Mouse (Mus musculus) midbrain, embryonic 10.5 days (tissue): ENCODE measurements at regions not wholly inside any gene's neighbourhood (a gene's known extent, or its start where the extent isn't known, plus 50 kb on each side); places are given as distances from the start of the nearest gene placed in this dataset.

Experiments used
- DNase-seq: peaks from one replicate; pipeline ENCODE4 v3.0.0-alpha.2; 2017; ENCODE audit warnings: low spot score
- H3K27ac ChIP-seq: fragments of 300-500 bp; sonication (generic); replicated peaks from 2 replicates; pipeline ENCODE4 v1.5.1; 2016; ENCODE audit warnings: mild to moderate bottlenecking
- H3K27me3 ChIP-seq: fragments of 300-500 bp; sonication (generic); 2 replicates; pipeline ENCODE4 v1.6.1; 2016; ENCODE audit warnings: low read depth, mild to moderate bottlenecking; ENCODE audit not compliant: poor library complexity, severe bottlenecking
- H3K36me3 ChIP-seq: fragments of 300-500 bp; sonication (generic); 2 replicates; pipeline ENCODE4 v1.6.1; 2016; ENCODE audit warnings: mild to moderate bottlenecking, moderate library complexity
- H3K4me1 ChIP-seq: fragments of 300-500 bp; sonication (generic); 2 replicates; pipeline ENCODE4 v1.6.1; 2016
- H3K4me3 ChIP-seq: fragments of 300-500 bp; sonication (generic); 2 replicates; pipeline ENCODE4 v1.5.1; 2016; ENCODE audit warnings: mild to moderate bottlenecking, moderate library complexity
- H3K9me3 ChIP-seq: fragments of 300-500 bp; sonication (generic); replicated peaks from 2 replicates; pipeline ENCODE4 v1.6.1; 2016; ENCODE audit warnings: mild to moderate bottlenecking
- WGBS: fragments of 180-500 bp; shearing (Covaris S2); methylation state at CpG from one replicate; pipeline ENCODE4 v1.1.7; 2016; 5-methylcytosine and 5-hydroxymethylcytosine counted together

DNA sequence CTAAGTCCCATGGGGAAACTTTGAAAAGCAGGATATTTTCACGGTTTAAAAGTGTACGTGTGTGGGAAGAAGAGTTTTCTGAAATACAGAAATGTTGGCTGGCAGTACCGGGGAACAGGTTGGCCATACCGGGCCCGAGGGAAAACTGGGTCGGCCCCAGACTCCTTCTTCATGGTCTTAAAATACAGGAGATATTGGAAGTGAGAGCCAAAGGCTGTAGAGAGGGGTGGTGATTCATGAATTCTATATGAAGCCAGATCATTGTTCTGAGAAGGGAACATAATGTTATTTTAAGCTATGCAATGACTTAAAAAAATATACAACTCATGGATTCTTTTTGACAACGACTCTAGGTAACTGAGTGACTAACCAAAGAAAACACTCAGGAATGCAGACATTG, 133.3 kb upstream of the Atxn1 start:
- WGBS: 91% methylated on average over 7 of the region's 7 CpGs
- H3K27me3 ChIP-seq: no peaks in the 10 kb centered on the region
- H3K36me3 ChIP-seq: no peaks in the 10 kb centered on the region
- 0 out of 2 replicates have a peak, but pooled peaks cover 7% of the 10 kb centered on the region for H3K4me1 ChIP-seq
- H3K9me3 ChIP-seq: no peaks in the 10 kb centered on the region
- H3K4me3 ChIP-seq: no peak overlapping the region
- no peak overlapping the region for H3K27ac ChIP-seq
- DNase-seq: no peak

DNA sequence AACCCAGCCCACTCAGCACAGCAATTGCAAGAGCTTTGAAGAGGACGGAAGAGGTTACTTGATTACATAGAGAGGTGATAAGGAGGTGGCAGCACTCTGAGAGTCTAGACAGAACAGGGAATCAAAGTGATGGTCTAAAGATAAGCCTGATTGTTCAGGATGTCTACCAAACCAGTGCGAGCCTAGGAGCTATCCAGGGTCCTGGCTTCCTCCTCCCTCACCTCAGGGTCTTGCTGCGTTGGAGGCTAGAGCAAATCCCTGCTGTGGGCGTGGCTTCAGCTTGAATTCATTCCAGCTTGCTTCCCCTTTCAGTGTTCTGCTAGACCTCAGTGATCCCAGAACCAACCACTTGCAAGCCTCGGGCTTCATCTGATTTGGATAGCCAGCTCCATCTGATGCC, 132.2 kb upstream of the Atxn1 start:
- Histone ChIP-seq H3K4me3 (no peak overlapping the region), H3K27me3 (no peaks in the 10 kb centered on the region), H3K27ac (no peak overlapping the region), H3K36me3 (no peaks in the 10 kb centered on the region), H3K9me3 (no peaks in the 10 kb centered on the region), H3K4me1 (0 out of 2 replicates have a peak, but pooled peaks cover 7% of the 10 kb centered on the region)
- WGBS: 5% methylated on average over 5 of the region's 5 CpGs
- DNase-seq: peak; percentile 65

DNA sequence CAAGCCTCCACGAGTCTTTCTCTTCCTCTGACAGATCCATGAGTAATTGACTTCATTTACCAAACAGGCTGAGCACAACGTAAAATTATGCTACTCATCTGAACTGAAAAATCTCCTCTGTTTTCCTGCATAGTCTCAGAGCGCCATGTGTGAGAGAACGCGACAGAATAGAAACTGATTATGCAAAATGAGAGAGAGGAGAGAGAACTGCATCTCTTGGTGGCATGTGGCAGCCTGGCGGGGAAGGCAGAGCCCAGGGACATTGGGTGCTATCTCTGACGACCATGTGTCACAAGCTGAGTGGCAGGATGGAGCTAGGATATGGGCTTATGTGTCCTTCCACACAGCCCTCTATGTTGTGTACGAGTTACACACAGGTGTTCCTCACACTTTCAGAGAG, 131.6 kb upstream of the Atxn1 start:
- no peak overlapping the region for H3K27ac ChIP-seq
- no peaks in the 10 kb centered on the region for H3K27me3 ChIP-seq
- H3K4me3 ChIP-seq: no peak overlapping the region
- no peaks in the 10 kb centered on the region for H3K36me3 ChIP-seq
- no peaks in the 10 kb centered on the region for H3K9me3 ChIP-seq
- no peak for DNase-seq
- 0 out of 2 replicates have a peak, but pooled peaks cover 7% of the 10 kb centered on the region for H3K4me1 ChIP-seq
- 73% methylated on average over 8 of the region's 8 CpGs for WGBS

DNA sequence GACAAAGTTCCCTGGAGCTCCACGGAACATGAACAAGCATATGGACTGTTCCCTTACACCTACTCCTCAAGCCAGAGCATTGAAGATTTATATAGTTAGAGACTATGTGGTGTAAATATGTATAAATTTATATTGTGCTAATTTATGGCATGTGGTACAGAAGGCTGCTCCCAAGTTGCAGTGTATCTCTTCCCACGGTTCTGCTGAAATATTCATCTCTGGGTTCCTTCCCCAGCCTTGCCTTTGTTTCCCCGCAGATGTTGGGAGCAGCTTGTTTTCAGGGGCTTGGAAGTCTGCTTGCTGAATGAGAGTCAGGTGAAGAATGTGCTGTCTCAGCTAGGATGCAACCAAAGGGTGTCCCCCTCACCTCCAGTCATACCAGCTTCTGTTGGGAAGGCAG, 128.0 kb upstream of the Atxn1 start:
- no peak overlapping the region for H3K4me3 ChIP-seq
- no peaks in the 10 kb centered on the region for H3K27me3 ChIP-seq
- WGBS: 87% methylated on average over 3 of the region's 3 CpGs
- no peaks in the 10 kb centered on the region for H3K36me3 ChIP-seq
- peaks cover 13% of the 10 kb centered on the region; the same call in 1 of the 2 replicates for H3K9me3 ChIP-seq
- no peak for DNase-seq
- H3K27ac ChIP-seq: no peak overlapping the region
- H3K4me1 ChIP-seq: 0 out of 2 replicates have a peak, but pooled peaks cover 7% of the 10 kb centered on the region

DNA sequence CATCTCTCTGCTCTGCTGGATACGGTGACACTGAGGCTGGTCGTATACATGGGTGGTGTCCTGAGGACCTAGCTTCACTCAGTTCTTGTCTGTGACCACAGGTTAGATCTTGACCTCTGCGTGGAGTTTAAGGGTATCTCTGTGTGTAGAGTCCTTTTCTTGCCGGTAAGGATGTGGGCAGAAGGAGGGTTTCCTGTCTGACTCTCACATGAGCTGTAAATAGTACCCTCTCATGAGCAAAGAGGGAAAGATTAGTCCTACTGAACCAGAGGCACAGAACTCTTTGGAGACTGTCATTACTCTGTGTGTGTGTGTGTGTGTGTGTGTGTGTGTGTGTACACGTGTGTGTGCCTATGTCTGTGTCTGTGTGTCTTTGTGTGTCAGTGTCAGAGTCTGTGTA, 126.3 kb upstream of the Atxn1 start:
- DNase-seq: no peak
- H3K9me3 ChIP-seq: peaks cover 13% of the 10 kb centered on the region; the same call in 1 of the 2 replicates
- no peaks in the 10 kb centered on the region for H3K36me3 ChIP-seq
- H3K27ac ChIP-seq: no peak overlapping the region
- WGBS: 84% methylated on average over 5 of the region's 5 CpGs
- no peaks in the 10 kb centered on the region for H3K4me1 ChIP-seq
- H3K4me3 ChIP-seq: no peak overlapping the region
- no peaks in the 10 kb centered on the region for H3K27me3 ChIP-seq

DNA sequence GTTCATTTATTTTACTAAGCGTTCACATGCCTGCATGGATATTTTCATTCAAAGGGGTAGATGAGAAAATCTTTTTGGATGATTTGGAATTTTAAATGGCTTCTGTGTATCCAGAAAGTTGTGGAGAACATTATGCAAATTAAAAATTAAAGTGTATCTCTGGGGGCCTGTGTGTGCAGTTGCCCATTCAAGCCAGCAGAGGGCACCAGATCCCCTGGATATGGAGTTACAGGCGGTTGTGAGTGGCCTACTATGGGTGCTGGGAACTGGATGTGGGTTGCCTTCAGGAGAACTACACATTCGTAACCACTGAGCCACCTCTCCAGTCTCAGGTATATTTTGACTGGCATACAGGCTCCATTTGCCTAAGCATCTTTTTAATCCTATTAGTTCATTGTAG, 123.4 kb upstream of the Atxn1 start:
- DNase-seq: no peak

DNA sequence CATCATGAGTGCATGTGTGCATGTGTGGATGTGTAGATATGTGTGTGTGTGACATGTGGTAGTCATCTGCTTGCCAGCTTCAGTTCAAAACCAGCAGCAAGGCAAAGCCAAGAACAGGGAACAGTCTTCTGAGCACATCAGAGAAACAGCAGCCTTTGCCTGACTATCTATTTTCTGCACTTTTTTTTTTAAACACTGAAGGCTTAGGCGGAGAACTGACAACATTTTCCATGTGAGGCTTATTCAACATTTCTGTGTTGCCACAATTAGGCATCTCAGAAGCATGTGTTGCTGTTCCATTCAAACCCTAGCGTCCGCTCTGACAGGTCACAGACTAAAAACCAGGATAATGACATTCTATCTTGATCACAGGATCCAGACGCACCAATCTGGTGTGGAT, 122.9 kb upstream of the Atxn1 start:
- Histone ChIP-seq H3K4me1 (no peaks in the 10 kb centered on the region), H3K27me3 (no peaks in the 10 kb centered on the region), H3K9me3 (peaks cover 13% of the 10 kb centered on the region; the same call in 1 of the 2 replicates), H3K36me3 (no peaks in the 10 kb centered on the region), H3K27ac (no peak overlapping the region), H3K4me3 (no peak overlapping the region)
- 90% methylated on average over 4 of the region's 4 CpGs for WGBS
- DNase-seq: no peak

More for the DNA sequence above, 123.4 kb upstream of the Atxn1 start:
- Histone ChIP-seq H3K9me3 (peaks cover 13% of the 10 kb centered on the region; the same call in 1 of the 2 replicates), H3K36me3 (no peaks in the 10 kb centered on the region), H3K4me1 (no peaks in the 10 kb centered on the region), H3K4me3 (no peak overlapping the region), H3K27me3 (no peaks in the 10 kb centered on the region), H3K27ac (no peak overlapping the region)
- 83% methylated on average over 3 of the region's 3 CpGs for WGBS

DNA sequence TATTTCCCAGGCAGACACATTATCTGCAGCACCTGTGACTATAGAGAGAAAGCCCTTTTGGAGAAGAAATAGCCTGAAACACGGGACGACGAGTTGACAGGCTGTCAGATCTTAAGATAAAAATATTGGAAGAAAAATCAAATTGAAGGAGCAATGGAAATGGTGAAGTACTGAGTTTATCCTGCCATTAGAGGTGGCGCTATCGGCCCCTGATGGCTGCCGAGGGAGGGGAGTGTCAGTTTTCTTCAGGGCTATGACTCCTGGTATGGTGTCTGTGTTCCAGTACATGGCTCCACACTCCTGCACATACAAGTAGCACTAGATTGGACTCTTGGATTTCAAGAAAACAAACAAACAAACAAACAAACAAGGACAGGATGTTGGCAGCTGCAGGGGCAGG, 112.1 kb upstream of the Atxn1 start:
- Histone ChIP-seq H3K36me3 (no peaks in the 10 kb centered on the region), H3K27ac (no peak overlapping the region), H3K4me1 (no peaks in the 10 kb centered on the region), H3K9me3 (no peaks in the 10 kb centered on the region), H3K4me3 (no peak overlapping the region), H3K27me3 (no peaks in the 10 kb centered on the region)
- no peak for DNase-seq
- 89% methylated on average over 6 of the region's 6 CpGs for WGBS

DNA sequence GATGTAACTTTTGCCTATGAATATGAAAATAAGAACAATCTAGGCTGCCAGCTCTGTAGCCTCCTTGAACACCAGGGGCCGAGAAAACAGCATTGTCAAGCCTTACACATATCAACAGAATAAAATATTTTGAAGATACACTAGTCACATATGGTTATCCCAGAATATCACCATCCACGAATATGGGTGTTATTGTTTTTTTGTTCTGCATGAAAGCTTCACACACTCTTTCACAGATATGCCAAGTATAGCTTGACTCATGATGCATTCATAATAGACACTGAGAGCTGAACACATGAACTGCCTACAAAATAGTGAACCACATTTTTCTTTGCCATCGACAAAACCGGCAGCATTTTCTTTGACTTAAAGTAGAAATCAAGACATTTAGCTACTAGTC, 106.9 kb upstream of the Atxn1 start:
- no peaks in the 10 kb centered on the region for H3K9me3 ChIP-seq
- no peaks in the 10 kb centered on the region for H3K27me3 ChIP-seq
- H3K4me1 ChIP-seq: 0 out of 2 replicates have a peak, but pooled peaks cover 2% of the 10 kb centered on the region
- WGBS: 88% methylated on average over 4 of the region's 4 CpGs
- no peak overlapping the region for H3K4me3 ChIP-seq
- no peak overlapping the region for H3K27ac ChIP-seq
- H3K36me3 ChIP-seq: no peaks in the 10 kb centered on the region
- no peak for DNase-seq

DNA sequence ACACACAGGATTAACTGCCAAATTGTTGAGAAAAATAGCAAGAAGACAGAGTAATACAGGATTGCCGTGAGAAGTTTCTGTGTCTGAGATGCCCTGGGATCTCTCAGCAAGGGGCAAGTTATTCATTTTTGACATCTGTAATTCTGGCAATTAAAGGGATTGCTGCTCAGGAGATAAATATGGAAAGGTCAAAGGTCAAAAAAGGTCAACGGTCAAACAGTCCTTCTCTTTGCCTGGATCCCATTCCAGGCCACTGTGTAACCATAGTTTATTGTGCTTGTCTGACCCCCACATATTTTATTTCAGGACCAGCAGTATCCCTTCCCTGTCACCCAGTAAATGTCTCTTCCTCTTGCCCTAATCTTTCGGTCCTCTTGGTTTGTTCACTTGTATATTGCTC, 104.8 kb upstream of the Atxn1 start:
- Histone ChIP-seq H3K4me3 (no peak overlapping the region), H3K4me1 (0 out of 2 replicates have a peak, but pooled peaks cover 2% of the 10 kb centered on the region), H3K9me3 (no peaks in the 10 kb centered on the region), H3K27me3 (no peaks in the 10 kb centered on the region), H3K36me3 (no peaks in the 10 kb centered on the region), H3K27ac (no peak overlapping the region)
- WGBS: 71% methylated on average over 3 of the region's 3 CpGs
- DNase-seq: no peak

DNA sequence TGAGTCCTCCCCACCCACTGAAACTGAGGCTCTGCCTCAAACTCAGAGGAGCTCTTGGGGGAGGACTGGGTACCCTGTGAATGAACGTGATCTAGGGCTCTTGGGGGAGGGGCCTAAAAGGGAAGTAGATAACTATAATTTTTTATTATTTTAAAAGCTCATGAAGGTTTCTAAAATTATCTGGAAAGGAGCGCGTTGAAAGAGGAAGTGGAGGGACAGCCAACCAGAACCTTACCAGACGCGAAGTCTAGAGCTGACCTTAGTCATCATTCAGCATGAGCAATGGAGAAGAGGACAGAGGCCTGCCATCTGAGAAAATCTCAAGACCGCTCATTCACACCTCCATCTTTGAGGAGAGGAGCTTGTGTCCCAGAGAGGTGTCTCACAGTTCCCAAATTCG, 98.0 kb upstream of the Atxn1 start:
- H3K4me1 ChIP-seq: 0 out of 2 replicates have a peak, but pooled peaks cover 4% of the 10 kb centered on the region
- no peak overlapping the region for H3K4me3 ChIP-seq
- 93% methylated on average over 7 of the region's 7 CpGs for WGBS
- DNase-seq: no peak
- no peaks in the 10 kb centered on the region for H3K36me3 ChIP-seq
- H3K9me3 ChIP-seq: no peaks in the 10 kb centered on the region
- H3K27me3 ChIP-seq: no peaks in the 10 kb centered on the region
- H3K27ac ChIP-seq: no peak overlapping the region

DNA sequence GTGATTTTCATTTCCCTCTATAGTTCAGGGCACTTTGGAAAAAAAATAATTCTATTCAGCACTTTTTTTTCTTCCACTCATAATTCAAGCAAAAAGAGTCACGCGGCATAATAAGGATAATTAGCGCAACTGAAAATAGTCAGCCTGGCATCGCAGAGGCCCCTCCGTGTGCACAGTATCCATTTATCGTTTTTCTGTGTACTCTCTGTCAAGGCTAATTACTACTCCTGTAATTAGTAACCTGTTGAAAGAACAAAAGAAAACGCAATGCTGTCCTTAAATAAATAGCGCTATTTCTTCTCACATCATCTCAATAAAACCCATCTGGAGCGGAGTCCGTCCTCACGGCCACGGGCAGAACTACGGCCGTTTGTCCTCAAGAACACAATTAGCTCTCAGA, 95.1 kb upstream of the Atxn1 start:
- WGBS: 96% methylated on average over 14 of the region's 14 CpGs
- no peak for DNase-seq

DNA sequence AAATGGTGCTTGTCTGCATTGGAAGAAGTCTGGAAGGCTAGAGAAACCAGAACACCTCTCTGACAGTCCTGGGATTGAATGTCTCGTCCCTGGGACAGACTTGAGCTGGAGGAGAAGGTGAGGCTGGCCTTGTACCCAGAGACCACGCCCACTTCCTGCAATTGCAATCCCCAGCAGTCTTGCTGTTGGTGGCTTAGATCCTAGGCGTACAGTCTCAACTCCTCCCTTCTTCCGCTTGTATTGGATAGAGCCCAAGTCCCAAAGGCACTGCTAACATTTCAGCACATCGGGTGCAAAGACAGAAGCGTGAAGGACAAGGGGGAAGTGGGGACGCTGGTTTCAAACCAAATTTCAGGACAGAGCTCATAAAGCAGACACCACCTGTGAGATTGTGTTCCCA, 94.1 kb upstream of the Atxn1 start:
- no peaks in the 10 kb centered on the region for H3K36me3 ChIP-seq
- WGBS: 72% methylated on average over 7 of the region's 7 CpGs
- H3K4me3 ChIP-seq: no peak overlapping the region
- 0 out of 2 replicates have a peak, but pooled peaks cover 3% of the 10 kb centered on the region for H3K4me1 ChIP-seq
- H3K27ac ChIP-seq: no peak overlapping the region
- DNase-seq: no peak
- H3K27me3 ChIP-seq: no peaks in the 10 kb centered on the region
- no peaks in the 10 kb centered on the region for H3K9me3 ChIP-seq

More for the DNA sequence above, 95.1 kb upstream of the Atxn1 start:
- Histone ChIP-seq H3K9me3 (no peaks in the 10 kb centered on the region), H3K27ac (no peak overlapping the region), H3K4me1 (0 out of 2 replicates have a peak, but pooled peaks cover 3% of the 10 kb centered on the region), H3K36me3 (no peaks in the 10 kb centered on the region), H3K27me3 (no peaks in the 10 kb centered on the region), H3K4me3 (no peak overlapping the region)

DNA sequence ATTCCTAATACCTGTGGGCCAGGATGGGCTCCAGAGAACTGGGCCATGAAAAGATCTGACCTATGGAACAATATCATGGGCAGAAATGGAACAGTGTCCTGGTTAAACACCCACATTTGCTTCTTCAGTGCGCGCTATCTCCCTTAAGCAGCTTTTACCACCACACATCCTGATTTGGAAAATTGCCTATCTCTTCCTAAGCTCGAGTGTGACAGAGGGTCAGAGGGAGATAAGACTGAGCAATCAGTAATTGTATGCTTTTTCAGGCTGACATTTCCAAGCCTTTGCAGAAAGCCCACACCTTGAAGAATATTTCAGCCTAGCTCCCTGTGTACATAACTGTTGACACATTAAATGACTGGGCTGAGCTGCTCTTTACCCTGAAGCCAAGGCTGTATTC, 93.5 kb upstream of the Atxn1 start:
- Histone ChIP-seq H3K4me1 (0 out of 2 replicates have a peak, but pooled peaks cover 3% of the 10 kb centered on the region), H3K9me3 (no peaks in the 10 kb centered on the region), H3K36me3 (no peaks in the 10 kb centered on the region), H3K27ac (no peak overlapping the region), H3K27me3 (no peaks in the 10 kb centered on the region), H3K4me3 (no peak overlapping the region)
- DNase-seq: no peak
- 86% methylated on average over 3 of the region's 3 CpGs for WGBS
